Mouse (Mus musculus) brain, adult 2 months (tissue): Measurements from ENCODE around the gene Mapkapk3.
"Not testable (repeated sequence)": the region's sequence is repeated elsewhere in the genome, so short reads cannot be mapped to it uniquely, and the experiment has no call there.

Experiments used
- DNase-seq: peaks from one replicate; pipeline ENCODE4 v3.0.0; 2011; ENCODE audit warnings: low read depth, low spot score

Mapkapk3 gene

DNA sequence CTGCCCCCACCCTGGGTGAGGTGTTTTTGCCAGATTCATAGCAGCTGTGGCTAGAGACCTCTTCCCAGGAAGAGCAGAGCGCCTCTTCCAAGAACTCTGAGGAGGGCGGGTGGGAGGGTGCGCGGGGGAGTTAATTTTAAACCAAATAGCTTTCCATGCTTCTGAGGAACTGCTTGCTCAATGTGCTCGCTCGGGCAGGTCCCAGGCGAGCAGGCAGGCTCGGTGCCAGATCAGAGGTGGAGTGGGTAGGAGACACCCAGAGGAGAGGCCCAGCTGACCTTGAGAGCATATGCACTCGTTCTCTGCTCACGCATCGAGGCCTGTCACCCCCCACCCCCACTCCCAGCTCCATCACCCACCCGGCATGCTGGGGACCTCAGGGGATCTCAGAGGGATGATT lies 18.2 kb upstream of the Mapkapk3 start:
- DNase-seq, result peak; percentile 73

DNA sequence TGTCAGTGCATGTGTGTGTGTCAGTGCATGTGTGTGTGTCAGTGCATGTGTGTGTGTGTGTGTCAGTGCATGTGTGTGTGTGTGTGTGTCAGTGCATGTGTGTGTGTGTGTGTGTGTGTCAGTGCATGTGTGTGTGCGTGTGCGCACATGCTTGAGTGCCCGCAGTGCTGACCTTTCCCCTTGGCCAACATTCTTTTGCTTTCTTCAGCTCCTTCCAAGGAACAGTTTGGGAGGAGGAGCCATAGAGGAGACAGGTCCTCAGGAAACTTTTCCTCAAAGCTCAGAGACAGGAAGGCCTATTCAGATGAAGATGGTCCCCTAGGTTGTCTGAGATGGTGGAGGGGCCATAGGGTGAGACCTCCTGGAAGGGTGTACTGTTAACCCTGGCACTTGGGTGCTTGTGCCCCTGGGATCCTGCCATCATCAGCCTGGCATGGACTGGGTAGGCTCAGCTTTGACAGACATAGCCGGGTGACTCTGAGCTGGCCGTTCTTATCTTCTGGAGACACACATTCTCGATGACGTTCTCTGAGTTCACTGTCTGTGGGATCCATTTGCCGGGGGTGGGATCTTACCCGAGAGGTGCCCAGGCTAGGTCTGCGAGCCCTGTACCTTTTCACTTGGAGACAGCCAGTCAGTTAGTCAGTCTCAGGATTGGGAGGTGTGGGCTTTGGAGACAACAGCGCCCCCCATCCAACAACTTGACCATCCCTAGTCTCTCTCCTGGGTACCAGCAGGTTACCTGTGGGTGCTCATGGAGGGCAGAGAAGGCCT lies 17.6 kb upstream of the Mapkapk3 start:
- DNase-seq, result no peak

DNA sequence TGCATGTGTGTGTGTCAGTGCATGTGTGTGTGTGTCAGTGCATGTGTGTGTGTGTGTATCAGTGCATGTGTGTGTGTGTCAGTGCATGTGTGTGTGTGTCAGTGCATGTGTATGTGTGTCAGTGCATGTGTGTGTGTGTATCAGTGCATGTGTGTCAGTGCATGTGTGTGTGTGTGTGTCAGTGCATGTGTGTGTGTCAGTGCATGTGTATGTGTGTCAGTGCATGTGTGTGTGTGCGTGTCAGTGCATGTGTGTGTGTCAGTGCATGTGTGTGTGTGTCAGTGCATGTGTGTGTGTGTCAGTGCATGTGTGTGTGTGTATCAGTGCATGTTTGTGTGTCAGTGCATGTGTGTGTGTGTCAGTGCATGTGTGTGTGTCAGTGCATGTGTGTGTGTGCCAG lies 17.0 kb upstream of the Mapkapk3 start:
- DNase-seq, result not testable (repeated sequence)

DNA sequence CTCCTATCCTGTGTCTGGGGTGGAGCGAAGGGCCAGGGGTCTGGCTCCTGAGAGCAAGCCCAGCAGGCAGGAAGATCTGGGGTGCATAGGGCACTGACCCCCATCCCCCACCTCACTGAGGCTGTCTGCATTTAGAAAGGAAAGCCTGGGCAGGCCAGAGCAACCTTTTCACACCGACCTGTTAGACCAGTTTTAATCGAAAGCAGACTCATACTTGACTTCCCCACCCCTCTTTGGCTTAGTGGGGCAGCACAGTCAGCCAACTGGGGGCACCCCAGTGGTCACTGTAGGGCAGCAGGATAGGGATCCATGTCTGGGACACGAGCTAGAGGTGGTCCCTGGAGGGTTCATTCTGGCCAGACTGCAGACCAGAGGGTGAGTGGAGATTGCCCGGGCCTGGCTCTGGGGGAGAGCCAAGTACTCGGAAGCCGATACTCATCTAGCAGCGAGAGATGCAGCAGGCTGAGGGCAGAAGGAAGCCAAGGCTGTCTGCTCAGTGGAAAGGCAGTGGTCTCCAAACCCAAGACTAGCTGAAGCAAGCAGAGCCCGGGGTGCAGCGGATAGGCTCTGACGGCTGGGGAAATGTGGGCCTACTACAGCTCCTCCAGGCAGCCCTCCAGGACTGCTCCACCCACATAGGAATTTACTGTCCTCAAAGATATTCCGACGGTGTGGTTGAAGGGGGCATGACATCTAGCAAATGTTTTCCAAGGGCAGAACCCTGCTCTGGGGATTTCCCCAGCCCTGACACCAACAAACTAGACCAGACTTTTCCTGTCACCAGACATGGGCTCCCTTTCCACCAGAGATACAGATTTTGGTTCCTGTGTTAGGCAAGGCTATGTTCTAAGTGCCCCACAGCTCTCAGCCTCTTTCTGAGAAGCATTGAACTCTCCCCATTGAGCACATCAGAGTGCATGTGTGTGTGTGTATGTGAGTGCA lies 16.2 kb upstream of the Mapkapk3 start:
- DNase-seq, result no peak

GRCm38 (mm10) chr9:107305012-107305411 lies 15.3 kb upstream of the Mapkapk3 start:
- no peak for DNase-seq

DNA sequence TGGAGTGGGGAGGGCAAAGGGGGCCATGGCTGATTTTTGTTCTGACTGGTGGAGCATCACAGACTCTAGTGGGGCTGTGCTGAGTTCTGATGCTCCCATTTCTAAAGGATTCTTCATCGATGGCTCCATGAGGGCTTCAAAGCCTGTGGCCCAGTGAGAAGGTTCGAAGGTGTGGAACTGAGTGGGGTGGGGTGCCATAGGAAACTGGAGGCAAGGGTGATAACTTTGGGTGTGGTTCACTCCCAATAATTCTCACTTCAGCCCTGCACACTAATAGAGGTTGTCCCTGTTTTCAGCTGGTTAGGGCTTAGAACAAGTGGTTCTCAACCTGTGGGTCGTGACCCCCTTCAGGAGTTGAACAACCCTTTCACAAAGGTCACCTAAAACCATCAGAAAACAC lies 14.7 kb upstream of the Mapkapk3 start:
- no peak for DNase-seq

GRCm38 (mm10) chr9:107303900-107304299 lies 14.2 kb upstream of the Mapkapk3 start:
- DNase-seq, result no peak

DNA sequence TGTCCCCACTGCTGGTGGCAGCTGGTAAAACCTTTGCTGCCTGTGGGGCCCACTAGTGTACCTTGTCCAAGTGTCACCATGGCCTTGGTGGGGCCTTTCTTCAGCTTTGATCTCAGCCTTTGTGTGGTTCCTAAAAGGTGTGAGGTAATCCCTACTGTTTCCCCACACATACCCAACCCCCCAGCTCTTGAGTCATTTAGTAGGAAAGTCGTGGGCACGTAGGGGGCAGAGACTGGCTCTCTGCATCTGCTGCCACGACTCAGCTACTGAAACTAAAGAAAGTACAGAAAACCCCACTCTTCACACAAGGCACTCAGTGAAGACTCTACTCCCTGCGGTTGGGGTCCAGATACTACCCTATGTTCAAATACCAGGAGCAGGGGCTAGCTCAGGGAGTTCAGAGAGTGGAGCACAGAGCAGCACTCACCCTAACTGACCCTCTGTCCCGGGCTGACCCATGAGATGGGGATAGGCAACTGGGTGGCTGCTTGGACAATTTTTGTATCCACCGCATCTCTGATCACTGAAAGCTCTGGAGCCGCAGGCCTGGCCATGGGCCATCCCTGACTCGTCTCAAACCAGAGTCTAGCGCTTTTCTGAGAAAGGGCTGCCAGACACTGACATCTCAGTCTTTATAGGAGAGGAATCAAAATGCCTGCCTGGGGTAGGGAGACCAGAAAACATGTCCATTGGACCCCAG lies 13.6 kb upstream of the Mapkapk3 start:
- peak; percentile 49 for DNase-seq

GRCm38 (mm10) chr9:107302592-107302991 lies 12.9 kb upstream of the Mapkapk3 start:
- no peak for DNase-seq

- DNase-seq, result no peak
Observed at GRCm38 (mm10) chr9:107301554-107302331, 12.1 kb upstream of the Mapkapk3 start.

DNA sequence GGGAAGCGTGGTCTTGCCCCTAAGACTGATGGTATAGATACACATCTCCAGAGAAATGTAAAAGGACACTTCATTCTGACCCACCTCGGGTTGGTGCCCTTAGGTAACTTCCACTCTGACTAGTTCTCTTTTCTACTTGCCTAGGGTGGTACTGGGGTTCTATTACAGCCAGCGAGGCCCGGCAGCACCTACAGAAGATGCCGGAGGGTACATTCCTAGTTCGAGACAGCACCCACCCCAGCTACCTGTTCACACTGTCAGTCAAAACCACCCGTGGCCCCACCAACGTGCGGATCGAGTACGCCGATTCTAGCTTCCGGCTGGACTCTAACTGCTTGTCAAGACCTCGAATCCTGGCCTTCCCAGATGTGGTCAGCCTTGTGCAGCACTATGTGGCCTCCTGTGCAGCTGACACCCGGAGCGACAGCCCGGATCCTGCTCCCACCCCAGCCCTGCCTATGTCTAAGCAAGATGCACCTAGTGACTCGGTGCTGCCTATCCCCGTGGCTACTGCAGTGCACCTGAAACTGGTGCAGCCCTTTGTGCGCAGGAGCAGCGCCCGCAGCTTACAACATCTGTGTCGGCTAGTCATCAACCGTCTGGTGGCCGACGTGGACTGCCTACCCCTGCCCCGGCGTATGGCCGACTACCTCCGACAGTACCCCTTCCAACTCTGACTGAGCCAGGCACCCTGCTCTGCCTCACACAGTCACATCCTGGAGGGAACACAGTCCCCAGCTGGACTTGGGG lies 10.7 kb upstream of the Mapkapk3 start:
- DNase-seq, result no peak

DNA sequence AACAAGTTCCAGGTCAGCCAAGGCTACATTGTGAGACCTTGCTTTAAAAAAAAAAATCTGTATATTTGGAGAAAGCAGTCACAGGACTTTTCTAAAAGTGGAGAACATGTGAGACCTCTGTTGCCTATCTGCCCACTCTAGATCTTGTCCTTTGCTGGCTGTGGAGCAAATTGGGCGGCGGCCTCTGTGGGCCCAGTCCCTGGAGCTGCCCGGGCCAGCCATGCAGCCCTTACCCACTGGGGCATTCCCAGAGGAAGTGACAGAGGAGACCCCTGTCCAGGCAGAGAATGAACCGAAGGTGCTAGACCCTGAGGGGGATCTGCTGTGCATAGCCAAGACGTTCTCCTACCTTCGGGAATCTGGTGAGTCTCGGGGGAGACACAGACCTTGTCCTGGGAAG lies 10.1 kb upstream of the Mapkapk3 start:
- no peak for DNase-seq

DNA sequence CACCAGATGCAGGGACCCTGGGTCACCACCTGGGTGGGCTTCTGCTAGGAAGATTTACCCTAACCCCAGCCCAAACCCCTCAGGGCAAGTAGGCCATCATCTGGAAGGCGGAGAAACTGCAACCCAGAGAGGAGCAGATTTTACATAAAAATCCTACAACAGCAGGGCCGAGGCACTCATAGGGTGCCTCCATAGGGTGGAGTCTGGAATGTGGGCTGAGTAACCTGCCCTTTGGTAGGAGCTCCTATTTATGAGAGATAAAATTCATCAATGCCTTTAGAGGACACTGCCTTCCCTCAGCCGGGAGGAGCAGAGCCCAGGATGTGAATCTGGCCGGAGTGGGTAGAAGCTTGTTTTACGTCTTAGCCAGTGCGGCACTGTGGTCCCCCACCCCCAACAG lies 9.2 kb upstream of the Mapkapk3 start:
- DNase-seq, result no peak

- no peak for DNase-seq
Observed at GRCm38 (mm10) chr9:107298059-107298780, 8.5 kb upstream of the Mapkapk3 start.

GRCm38 (mm10) chr9:107297658-107298057 lies 8.0 kb upstream of the Mapkapk3 start:
- DNase-seq, result no peak

- DNase-seq, result no peak
Observed at GRCm38 (mm10) chr9:107297059-107297458, 7.4 kb upstream of the Mapkapk3 start.

- DNase-seq, result peak; percentile 96
Observed at GRCm38 (mm10) chr9:107296501-107296965, 6.9 kb upstream of the Mapkapk3 start.

DNA sequence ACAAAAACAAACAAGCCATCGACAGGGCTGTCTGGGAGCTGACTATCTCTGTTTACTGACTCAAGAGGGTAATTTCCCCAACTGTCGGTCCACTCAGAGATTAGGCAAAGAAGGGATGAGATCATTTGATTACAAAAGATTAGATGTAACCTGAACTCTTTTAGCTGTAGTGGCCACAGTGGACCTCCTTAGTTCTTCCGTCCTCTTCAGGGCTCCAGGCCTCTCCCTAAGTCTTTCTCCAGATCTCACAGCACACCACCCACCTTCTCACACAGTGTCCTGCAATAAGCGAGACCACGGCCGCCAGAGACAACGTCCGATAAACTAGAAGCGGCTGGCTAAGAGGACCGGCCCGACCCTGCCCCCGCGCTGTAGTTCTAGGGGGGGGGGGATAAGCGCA lies 6.4 kb upstream of the Mapkapk3 start:
- DNase-seq, result no peak

DNA sequence AAGGTAGTCTGAATTCAATTTTAAA lies 6.2 kb upstream of the Mapkapk3 start, which contains the start of gene Cish:
Gene Cish (plus strand): TSS at position 11 of the 25 bp plus-strand sequence.
- DNase-seq, result no peak

DNA sequence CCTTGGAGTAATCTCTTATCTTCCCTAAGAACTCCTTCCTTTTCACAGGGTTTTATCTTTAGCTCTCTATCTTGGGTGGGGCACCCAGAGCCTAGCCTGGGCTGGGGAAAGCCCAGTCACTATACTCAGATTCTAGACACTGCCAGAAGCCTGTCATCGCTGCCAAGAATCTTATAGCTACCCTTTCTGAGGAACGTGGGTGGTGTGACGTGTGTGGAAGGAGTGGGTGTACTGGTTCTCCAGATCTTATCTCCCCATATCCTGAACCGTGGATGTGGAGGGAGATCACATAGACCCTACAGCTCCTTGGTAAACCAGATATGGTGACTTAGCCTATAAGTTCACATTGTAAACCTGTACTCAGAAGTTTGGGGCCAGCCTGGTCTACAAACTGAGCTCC lies 5.9 kb upstream of the Mapkapk3 start:
- peak; percentile 38 for DNase-seq
